Mouse (Mus musculus): ENCODE results near the gene Ammecr1.

Gene Ammecr1

GRCm38 (mm10) chrX:142828184-142828908 lies 138.2 kb downstream of the Ammecr1 start:
- DNase-seq = no peak

DNA sequence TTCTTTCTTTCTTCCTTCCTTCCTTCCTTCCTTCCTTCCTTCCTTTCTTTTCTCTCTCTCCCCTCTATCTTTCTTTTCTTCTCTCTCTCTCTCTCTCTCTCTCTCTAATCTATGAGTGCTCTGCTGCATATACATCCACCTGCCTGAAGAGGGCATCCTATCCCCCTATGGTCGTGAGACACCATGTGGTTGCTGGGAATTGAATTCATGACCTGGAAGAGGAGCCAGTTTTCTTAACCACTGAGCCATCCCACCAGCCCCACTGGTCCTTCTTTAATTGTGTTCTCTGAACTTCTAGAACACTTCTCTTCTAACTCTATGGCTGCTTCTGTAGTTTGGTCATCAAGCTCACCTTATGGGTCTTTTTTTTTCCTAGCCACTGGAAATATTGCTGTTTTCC lies 138.9 kb downstream of the Ammecr1 start:
- DNase-seq = no peak

DNA sequence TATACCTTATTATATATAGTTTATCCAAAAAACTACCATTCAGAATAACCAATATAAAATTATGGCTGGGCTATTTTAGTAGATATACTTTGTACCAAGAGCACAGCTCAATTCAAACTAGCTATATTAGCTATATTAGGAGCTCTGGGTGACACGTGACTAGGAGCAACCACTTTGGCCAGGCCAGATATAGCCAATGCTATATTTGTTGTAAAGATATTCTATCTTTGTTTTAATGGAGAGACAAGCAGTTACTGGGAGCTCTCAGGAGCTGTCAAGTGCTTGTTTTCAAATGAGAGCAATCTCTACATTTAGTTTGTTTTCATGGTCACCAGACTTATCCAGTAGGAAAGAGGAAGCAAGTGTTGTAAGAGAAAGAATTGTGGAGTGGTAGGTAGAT lies 141.2 kb downstream of the Ammecr1 start:
- DNase-seq = no peak

GRCm38 (mm10) chrX:142821846-142822245 lies 144.7 kb downstream of the Ammecr1 start:
- no peak for DNase-seq

GRCm38 (mm10) chrX:142821239-142821638 lies 145.3 kb downstream of the Ammecr1 start:
- DNase-seq = no peak

GRCm38 (mm10) chrX:142818057-142818682 lies 148.4 kb downstream of the Ammecr1 start:
- no peak for DNase-seq

GRCm38 (mm10) chrX:142813146-142813545 lies 153.4 kb downstream of the Ammecr1 start:
- no peak for DNase-seq

DNA sequence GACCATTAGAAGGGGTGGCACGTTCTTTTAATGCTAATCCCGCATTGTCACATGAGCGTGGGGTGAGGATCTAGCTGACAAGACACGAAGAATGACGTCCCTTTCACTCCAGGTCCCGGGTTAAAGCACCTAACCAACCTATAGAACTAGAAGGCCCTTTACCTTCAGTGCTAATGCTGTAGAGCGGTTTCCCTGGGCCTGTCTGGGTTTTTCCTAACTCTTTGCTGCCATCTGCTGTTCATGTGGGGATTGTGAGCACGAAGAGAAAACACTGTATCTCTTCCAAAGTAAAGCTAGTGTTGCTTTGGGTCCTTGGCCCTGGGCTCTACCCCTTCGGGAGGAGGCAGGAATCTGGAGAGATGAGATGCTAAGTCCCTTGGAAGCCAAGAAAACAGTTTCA lies 158.1 kb downstream of the Ammecr1 start:
- DNase-seq = no peak

DNA sequence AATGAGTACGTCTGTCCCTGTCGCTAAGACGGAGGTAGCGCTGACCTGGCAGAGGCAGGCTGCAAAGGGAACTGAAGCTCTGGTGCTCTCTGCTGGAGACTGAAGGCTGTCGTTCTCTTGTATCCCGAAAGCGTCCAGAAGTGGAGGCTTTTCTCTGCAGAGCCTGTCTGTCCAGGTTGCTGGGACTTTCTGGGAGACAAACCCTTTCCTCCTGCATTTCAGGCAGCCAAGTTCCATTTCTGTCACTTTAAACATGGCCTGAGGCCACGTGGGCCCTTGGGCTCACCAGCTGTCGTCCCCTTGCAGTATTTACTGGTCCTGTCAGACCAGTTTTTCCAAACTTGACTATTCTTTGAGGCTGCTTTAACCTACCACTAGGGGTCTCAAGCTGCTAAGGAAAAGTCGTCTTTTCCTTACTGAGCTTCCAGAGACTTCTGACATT lies 159.9 kb downstream of the Ammecr1 start:
- DNase-seq = peak; percentile 17

DNA sequence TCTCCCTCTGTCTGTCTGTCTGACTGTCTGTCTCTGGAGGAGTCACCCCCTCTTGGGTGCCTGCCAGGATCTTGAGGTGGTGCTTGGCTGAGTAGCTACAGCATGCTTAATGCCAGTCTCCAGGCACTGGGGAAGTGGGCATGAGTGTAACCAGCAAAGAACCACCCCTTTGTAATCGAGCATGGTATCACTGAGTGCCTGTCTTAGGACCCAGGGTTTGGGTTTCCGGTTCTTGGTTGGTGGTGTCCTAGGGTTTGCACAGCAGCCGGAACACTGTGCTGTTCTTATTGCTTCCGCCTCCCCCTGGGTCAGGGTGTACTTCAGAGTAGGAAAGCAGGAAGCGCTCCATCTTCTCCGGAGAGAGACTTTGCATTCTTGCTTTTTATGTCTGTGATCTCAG lies 160.4 kb downstream of the Ammecr1 start:
- no peak for DNase-seq

DNA sequence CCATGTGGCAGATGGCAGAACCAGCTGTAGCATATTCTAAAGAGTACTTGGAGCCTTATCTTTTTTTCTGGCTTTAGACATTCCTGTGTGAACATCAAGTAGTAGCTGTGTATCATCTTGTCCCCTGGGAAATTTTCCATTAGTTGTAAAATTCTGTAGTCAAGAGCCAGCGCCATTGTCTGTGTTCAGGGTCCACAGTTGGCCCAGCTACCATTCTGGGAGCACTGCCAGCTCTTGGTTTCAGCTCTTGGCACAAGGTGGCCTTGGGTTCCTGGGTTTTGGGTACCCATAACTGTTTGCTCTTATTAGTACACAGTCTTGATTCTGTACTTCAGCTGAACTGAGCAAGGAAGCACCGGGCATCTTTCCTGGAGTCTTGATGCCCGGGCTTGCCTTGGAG lies 161.9 kb downstream of the Ammecr1 start:
- peak; percentile 19 for DNase-seq
